In the genomic region with DNA sequence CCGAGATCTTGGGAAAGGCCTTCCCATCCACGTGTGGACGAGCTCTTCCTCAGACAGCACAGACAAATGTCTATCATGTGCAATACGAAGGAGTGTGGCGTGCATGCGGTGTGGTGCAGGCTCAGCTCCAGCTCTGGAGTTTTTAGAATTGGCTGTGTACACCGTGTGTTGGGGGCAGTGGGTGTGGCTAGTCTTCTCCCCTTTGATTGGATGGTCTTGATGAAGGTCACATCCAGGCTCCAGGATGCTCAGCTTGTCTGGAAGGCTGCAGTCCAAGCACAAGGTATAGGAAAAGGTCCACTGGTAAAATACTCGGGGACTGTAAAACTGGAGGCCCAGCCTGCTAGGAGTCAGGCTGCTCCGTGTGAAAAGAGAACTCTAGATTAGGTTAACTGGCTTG, we compare ENCODE assay signal across 10 mouse cellular contexts.
DNase-seq lines count a peak whose midpoint lies in the region; ATAC-seq and TF ChIP-seq lines count a peak whose summit lies in the region.
"Had no signal": no experiment of that assay in that cellular context is flagged by ENCODE, and none has a peak within 500 bp of the region (broad histone marks: within the 10 kb centered on the region; RNA-seq: fewer than 3 reads in every experiment).

No protein-coding gene starts in this region.

- H3K4me2 ChIP-seq in liver, embryonic 12.5 days = no peak overlapping the region
- H3K4me2 ChIP-seq in liver, embryonic 11.5 days = no peak overlapping the region
- H3K4me2 ChIP-seq in embryonic facial prominence, embryonic 12.5 days (replicated peaks) = no peak overlapping the region
- H3K4me2 ChIP-seq in heart, embryonic 16.5 days (ENCODE audit: low read depth, low read length) = peak overlapping the region; percentile 52
- peak overlapping the region; percentile 71 for H3K4me2 ChIP-seq in myocyte (ENCODE audit: low read depth)

- no peaks in the 10 kb centered on the region for H3K4me1 ChIP-seq in liver, embryonic 12.5 days
- no peaks in the 10 kb centered on the region for H3K4me1 ChIP-seq in liver, embryonic 11.5 days (replicated peaks; ENCODE audit: control insufficient read depth, insufficient read depth, low read length)
- H3K4me1 ChIP-seq in embryonic facial prominence, embryonic 12.5 days = peaks cover 11% of the 10 kb centered on the region
- peaks cover 44% of the 10 kb centered on the region for H3K4me1 ChIP-seq in heart, embryonic 16.5 days (ENCODE audit: control insufficient read depth, insufficient read depth, low read length)

- H3K9me3 ChIP-seq in liver, embryonic 12.5 days (replicated peaks) = no peaks in the 10 kb centered on the region
- H3K9me3 ChIP-seq in liver, embryonic 11.5 days (ENCODE audit: control insufficient read depth, low read length) = no peaks in the 10 kb centered on the region
- no peaks in the 10 kb centered on the region for H3K9me3 ChIP-seq in embryonic facial prominence, embryonic 12.5 days
- no peaks in the 10 kb centered on the region for H3K9me3 ChIP-seq in heart, embryonic 16.5 days (replicated peaks; ENCODE audit: control insufficient read depth, low read length)

- peak overlapping the region; percentile 22; the same call in 1 of the 2 replicates for H3K27ac ChIP-seq in liver, embryonic 12.5 days
- no peak overlapping the region for H3K27ac ChIP-seq in liver, embryonic 11.5 days (ENCODE audit: low read depth, low read length)
- H3K27ac ChIP-seq in embryonic facial prominence, embryonic 12.5 days = peak overlapping the region; percentile 89
- peak overlapping the region; percentile 100 for H3K27ac ChIP-seq in heart, embryonic 16.5 days (ENCODE audit: low read length)
- H3K27ac ChIP-seq: macrophage had no signal

- no peaks in the 10 kb centered on the region for H3K36me3 ChIP-seq in liver, embryonic 12.5 days
- H3K36me3 ChIP-seq in liver, embryonic 11.5 days (ENCODE audit: control insufficient read depth, insufficient read depth, low read length) = no peaks in the 10 kb centered on the region
- no peaks in the 10 kb centered on the region for H3K36me3 ChIP-seq in embryonic facial prominence, embryonic 12.5 days
- no peaks in the 10 kb centered on the region for H3K36me3 ChIP-seq in heart, embryonic 16.5 days (ENCODE audit: control insufficient read depth, insufficient read depth)
- H3K36me3 ChIP-seq in myocyte (ENCODE audit: control insufficient read depth, insufficient read depth) = no peaks in the 10 kb centered on the region

- no peaks in the 10 kb centered on the region for H3K79me2 ChIP-seq in myocyte (ENCODE audit: control insufficient read depth, insufficient read depth)

- WGBS in liver, embryonic 12.5 days (ENCODE audit: insufficient replicate concordance) = 55% methylated on average over 9 of the region's 9 CpGs
- 71% methylated on average over 9 of the region's 9 CpGs for whole genome bisulfite sequencing in liver, embryonic 11.5 days
- WGBS in embryonic facial prominence, embryonic 12.5 days = 74% methylated on average over 9 of the region's 9 CpGs
- WGBS in heart, embryonic 16.5 days = 51% methylated on average over 9 of the region's 9 CpGs

- ATAC-seq in liver, embryonic 12.5 days = no peak
- no peak for ATAC-seq in liver, embryonic 11.5 days (replicated peaks; ENCODE audit: low FRiP score)
- ATAC-seq in embryonic facial prominence, embryonic 12.5 days (ENCODE audit: insufficient number of reproducible peaks, insufficient read depth, low FRiP score, low TSS enrichment) = no peak
- ATAC-seq in heart, embryonic 16.5 days (replicated peaks; ENCODE audit: extremely low read depth, insufficient read depth, low FRiP score) = peak; percentile 3

- TF ChIP-seq POLR2A in myocyte (IDR thresholded peaks at IDR 0.05; ENCODE audit: insufficient read length, low read depth) = peak; percentile 17

- no peak overlapping the region for H3ac ChIP-seq in myocyte (ENCODE audit: control insufficient read depth, insufficient read length)

- H3K27me3 ChIP-seq in liver, embryonic 12.5 days (replicated peaks) = no peaks in the 10 kb centered on the region
- no peaks in the 10 kb centered on the region for H3K27me3 ChIP-seq in liver, embryonic 11.5 days (replicated peaks; ENCODE audit: control insufficient read depth, insufficient read depth, low read length)
- H3K27me3 ChIP-seq in embryonic facial prominence, embryonic 12.5 days = no peaks in the 10 kb centered on the region
- H3K27me3 ChIP-seq in heart, embryonic 16.5 days (ENCODE audit: control insufficient read depth, insufficient read depth, low read length) = no peaks in the 10 kb centered on the region
- no peaks in the 10 kb centered on the region for H3K27me3 ChIP-seq in myocyte (ENCODE audit: control insufficient read depth, insufficient read depth, insufficient read length)

- no peak overlapping the region for H3K9ac ChIP-seq in liver, embryonic 12.5 days
- H3K9ac ChIP-seq in liver, embryonic 11.5 days (ENCODE audit: low read depth, low read length) = no peak overlapping the region
- no peak overlapping the region for H3K9ac ChIP-seq in embryonic facial prominence, embryonic 12.5 days
- H3K9ac ChIP-seq in heart, embryonic 16.5 days (ENCODE audit: low read length) = peak overlapping the region; percentile 68

- DNase-seq in liver, embryonic 11.5 days (ENCODE audit: low spot score) = no peak
- no peak for DNase-seq in ovary, postnatal 14 days (ENCODE audit: low spot score)
- no peak for DNase-seq in cerebellum, postnatal 14 days
- DNase-seq: retina, postnatal 1 day had no signal

- no peak overlapping the region for H3K4me3 ChIP-seq in liver, embryonic 12.5 days
- H3K4me3 ChIP-seq in liver, embryonic 11.5 days (ENCODE audit: low read depth, low read length) = no peak overlapping the region
- H3K4me3 ChIP-seq in embryonic facial prominence, embryonic 12.5 days = no peak overlapping the region
- H3K4me3 ChIP-seq in heart, embryonic 16.5 days (ENCODE audit: low read length) = no peak overlapping the region
- no peak overlapping the region for H3K4me3 ChIP-seq in myocyte
- H3K4me3 ChIP-seq: erythroblast, embryonic 14.5 days had no signal

TF ChIP-seq in myocyte, 11 proteins besides CTCF, POLR2A, EP300 and RAD21:
- TF ChIP-seq MAX (IDR thresholded peaks at IDR 0.05; ENCODE audit: low read depth) = no peak
- TF ChIP-seq TCF3 (IDR thresholded peaks at IDR 0.05; ENCODE audit: insufficient read length, low read depth) = no peak
- no peak for TF ChIP-seq CEBPB (IDR thresholded peaks at IDR 0.05; ENCODE audit: insufficient read depth, poor library complexity, severe bottlenecking)
- no peak for TF ChIP-seq MYOD1 (IDR thresholded peaks at IDR 0.05; ENCODE audit: control insufficient read depth in 1 of 3, insufficient read length in 2 of 3, low read depth in 2 of 3)
- no peak for TF ChIP-seq POLR2AphosphoS2 (IDR thresholded peaks at IDR 0.05; ENCODE audit: insufficient read length, low read depth)
- TF ChIP-seq TCF12 (IDR thresholded peaks at IDR 0.05; ENCODE audit: insufficient read depth, poor library complexity, severe bottlenecking) = no peak
- TF ChIP-seq E2F4 (IDR thresholded peaks at IDR 0.05; ENCODE audit: insufficient read depth) = no peak
- TF ChIP-seq SRF (IDR thresholded peaks at IDR 0.05; ENCODE audit: control insufficient read depth, insufficient read length, low read depth) = no peak
- no peak for TF ChIP-seq USF1 (IDR thresholded peaks at IDR 0.05; ENCODE audit: low read depth)
- TF ChIP-seq REST (IDR thresholded peaks at IDR 0.05; ENCODE audit: insufficient read depth, insufficient read length) = no peak
- no peak for TF ChIP-seq MYOG (IDR thresholded peaks at IDR 0.05; ENCODE audit: control insufficient read depth in 1 of 3, insufficient read depth in 1 of 3, insufficient read length in 2 of 3, low read depth in 2 of 3)

Comparison
In these comparisons a context has a peak if more than half of its experiments do, and no peak if none do; other contexts are left out.
1. H3K4me2 ChIP-seq: peak in heart, embryonic 16.5 days (single experiment) and myocyte (single experiment); none in liver, embryonic 12.5 days (single experiment), liver, embryonic 11.5 days (single experiment) and embryonic facial prominence, embryonic 12.5 days (single experiment).